Mouse (Mus musculus) adrenal gland, postnatal 4 days (tissue): Measurements from ENCODE around the gene Scn8a. TPM values are rescaled to one million over a fixed set of nuclear protein-coding genes. Genes with fewer than 3 reads are reported as not detected.

ENCODE experiments used
- DNase-seq, 2 experiments: peaks; one replicate each; pipeline ENCODE4 v3.0.0; 2021 to 2022; ENCODE audit warnings: low spot score in 2 of 2, mixed read lengths in 2 of 2
- total RNA-seq, 2 experiments: library from RNA; stranded (reverse); gene quantifications; 2 replicates each; pipeline ENCODE4 v1.2.3; 2021

The Scn8a gene
- total RNA-seq, 2 experiments from 2014 or later = 10.9 to 13.6 TPM

DNA sequence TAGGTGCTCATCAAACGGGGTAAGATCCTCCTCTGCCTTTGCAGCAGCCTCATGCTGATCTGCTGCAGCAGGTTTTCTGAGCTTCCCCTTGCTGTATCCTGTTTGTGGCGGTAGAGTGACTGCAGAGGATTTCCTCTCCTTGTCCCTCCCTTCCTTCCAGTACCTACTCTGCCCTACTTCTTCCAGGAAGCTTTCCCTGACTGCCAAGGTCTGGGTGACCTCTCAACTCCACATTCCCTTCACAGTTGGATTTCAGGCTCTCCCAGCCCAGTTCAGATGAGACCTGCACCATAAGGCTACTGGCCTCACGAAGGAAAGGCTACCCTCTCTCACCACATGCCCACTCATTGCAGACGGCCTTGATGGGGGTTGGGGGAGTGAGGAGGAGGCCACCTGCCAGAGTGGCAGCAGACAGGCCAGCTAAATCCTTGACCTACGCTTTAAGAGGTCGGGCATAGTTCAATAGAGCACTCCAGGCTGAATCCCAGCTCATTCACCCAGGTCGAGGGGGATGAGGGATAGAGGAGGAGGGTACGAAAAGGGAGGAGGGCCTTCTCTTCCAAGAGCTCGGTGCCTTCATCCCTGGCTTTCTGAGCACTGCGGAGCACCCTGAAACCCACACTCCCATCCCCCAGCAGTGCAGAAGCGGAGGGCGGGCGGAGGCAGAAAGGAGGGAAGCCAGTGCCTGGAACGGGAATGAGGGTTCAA lies 222.6 kb downstream of the Scn8a start:
- DNase-seq = no peak

DNA sequence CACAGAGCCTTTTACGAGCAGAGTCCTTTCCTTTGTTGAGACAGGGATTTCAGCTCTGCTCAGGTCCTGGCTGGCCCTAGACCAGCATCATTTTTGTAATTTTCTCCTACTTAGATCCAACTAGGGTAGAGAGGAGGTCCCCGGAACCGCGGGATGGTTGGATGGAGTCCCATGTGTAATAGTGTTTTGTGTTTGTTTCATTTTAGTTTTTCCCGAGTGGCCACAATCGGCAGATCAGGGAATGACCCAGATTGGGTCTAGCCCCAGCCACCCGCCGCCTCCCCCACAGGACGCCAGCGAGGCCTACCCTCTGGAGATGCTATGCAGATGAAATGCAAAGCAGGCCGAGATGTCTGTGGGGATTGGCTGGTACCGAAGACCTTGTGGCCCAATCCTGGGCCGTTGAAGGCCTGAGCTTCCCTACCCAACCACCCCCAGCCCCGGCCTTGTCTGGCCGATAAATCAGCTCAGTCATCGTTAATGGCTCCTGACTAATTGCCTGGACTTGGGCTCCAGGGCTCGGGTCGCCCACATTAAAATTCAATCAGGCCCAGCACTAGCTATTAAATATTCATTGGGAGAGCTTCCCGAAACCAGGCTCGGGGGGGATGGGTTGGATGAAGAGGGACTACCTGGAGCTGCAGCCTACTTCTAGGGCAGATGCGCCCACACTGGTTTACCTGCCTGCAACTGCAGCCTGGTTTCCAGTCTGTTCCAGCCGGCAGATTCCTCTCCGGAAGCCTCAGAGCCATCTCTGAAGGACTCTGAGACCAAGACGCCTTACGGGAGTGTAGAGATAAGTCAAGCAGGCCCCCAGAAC lies 223.4 kb downstream of the Scn8a start:
- DNase-seq = peak in 1 of 2 experiments; percentile 43

- DNase-seq = no peak
These were observed 224.3 kb downstream of the Scn8a start for GRCm38 (mm10) chr15:101093988-101094387.

- DNase-seq = no peak
These were observed 225.3 kb downstream of the Scn8a start for GRCm38 (mm10) chr15:101094979-101095378.

- no peak for DNase-seq
These were observed 225.7 kb downstream of the Scn8a start for GRCm38 (mm10) chr15:101095392-101095791.

Other genes starting within 250 kb of the Scn8a start
- 10 to 100 TPM; 26.7 to 34.3 TPM for gene Smagp, start 232.9 kb upstream of the Scn8a start, total RNA-seq
- gene Bin2, start 200.3 kb upstream of the Scn8a start, total RNA-seq = 1 to 10 TPM; 4.0 to 4.8 TPM
- 100 to 1,000 TPM in 1 of 2 experiments, 10 to 100 TPM in 1; 51.9 to 275 TPM for gene Cela1, start 181.9 kb upstream of the Scn8a start, total RNA-seq
- gene Galnt6, start 140.5 kb upstream of the Scn8a start, total RNA-seq = 10 to 100 TPM; 15.1 to 17.7 TPM
- gene Slc4a8, start 108.1 kb upstream of the Scn8a start, total RNA-seq = 10 to 100 TPM; 15.8 to 22.2 TPM
- under 1 TPM; 0.67 to 0.68 TPM for gene Gm47841, start 177.5 kb downstream of the Scn8a start, total RNA-seq
- gene Fignl2, start 208.7 kb downstream of the Scn8a start, total RNA-seq = 10 to 100 TPM; 13.5 to 13.8 TPM
- 1 to 10 TPM in 1 of 2 experiments, under 1 TPM in 1; 0.73 to 1.2 TPM for gene Ankrd33, start 245.9 kb downstream of the Scn8a start, total RNA-seq